Mouse (Mus musculus) liver, embryonic 16.5 days (tissue): ENCODE measurements around the gene Gm3239. TPM values are rescaled to one million over a fixed set of nuclear protein-coding genes. Genes with fewer than 3 reads are reported as not detected.
"Not testable (repeated sequence)": the region's sequence is repeated elsewhere in the genome, so short reads cannot be mapped to it uniquely, and the experiment has no call there.

Experiments
- ATAC-seq: fragments of 200-750 bp; cut with Nextera tagmentation; 2 replicates; pipeline ENCODE4 v1.8.0; 2017; ENCODE audit warnings: low read depth, mild to moderate bottlenecking, moderate number of reproducible peaks, moderate library complexity
- H3K27ac ChIP-seq: fragments of 300-500 bp; sonication (generic); 2 replicates; pipeline ENCODE4 v1.5.1; 2014; ENCODE audit warnings: mild to moderate bottlenecking, low read length
- H3K27me3 ChIP-seq: fragments of 300-500 bp; sonication (generic); 2 replicates; pipeline ENCODE4 v1.6.1; 2014; ENCODE audit warnings: low read depth, low read length, mixed read lengths; ENCODE audit not compliant: control insufficient read depth, insufficient read depth
- H3K36me3 ChIP-seq: fragments of 300-500 bp; sonication (generic); 2 replicates; pipeline ENCODE4 v1.6.1; 2014; ENCODE audit warnings: mild to moderate bottlenecking; ENCODE audit not compliant: control insufficient read depth, insufficient read depth
- H3K4me1 ChIP-seq: fragments of 300-500 bp; sonication (generic); 2 replicates; pipeline ENCODE4 v1.6.1; 2014; ENCODE audit warnings: low read depth, low read length, mixed read lengths; ENCODE audit not compliant: control insufficient read depth
- H3K4me2 ChIP-seq: fragments of 300-500 bp; sonication (generic); 2 replicates; pipeline ENCODE4 v1.6.1; 2014; ENCODE audit warnings: low read depth, low read length, mixed read lengths
- H3K4me3 ChIP-seq: fragments of 300-500 bp; sonication (generic); 2 replicates; pipeline ENCODE4 v1.5.1; 2014; ENCODE audit warnings: low read depth, mild to moderate bottlenecking, low read length
- H3K9ac ChIP-seq: fragments of 300-500 bp; sonication (generic); 2 replicates; pipeline ENCODE4 v1.6.1; 2014; ENCODE audit warnings: low read depth, low read length
- H3K9me3 ChIP-seq: fragments of 300-500 bp; sonication (generic); replicated peaks from 2 replicates; pipeline ENCODE4 v1.6.1; 2016; ENCODE audit warnings: low read length; ENCODE audit not compliant: control insufficient read depth
- WGBS: fragments of 180-500 bp; shearing (Covaris S2); extraction: QIAGEN DNeasy Blood & Tissue Kit; methylation state at CpG from one replicate; pipeline ENCODE4 v1.1.7; 2014; ENCODE audit not compliant: insufficient replicate concordance; 5-methylcytosine and 5-hydroxymethylcytosine counted together
- polyA plus RNA-seq: library from polyadenylated mRNA; unstranded; fragments of >200 nt; fragmentation: Nextera tagmentation; extraction: Ambion mirVana; gene quantifications from 2 replicates; pipeline ENCODE4 v1.2.1, GENCODE M21; 2015

The Gm3239 gene
- polyA plus RNA-seq = not detected in 2 replicates

- not testable (repeated sequence) for H3K4me3 ChIP-seq, H3K4me1 ChIP-seq, H3K27me3 ChIP-seq, ATAC-seq, H3K9ac ChIP-seq, H3K9me3 ChIP-seq, H3K36me3 ChIP-seq, H3K4me2 ChIP-seq, H3K27ac ChIP-seq
- WGBS = no CpG with 5 or more reads among the region's 2 CpGs
Observed at GRCm38 (mm10) chr14:4663892-4664291, at the start of gene Gm3239. Gene Gm3239 (plus strand): TSS chr14:4664192.

- not testable (repeated sequence) for H3K27me3 ChIP-seq, H3K36me3 ChIP-seq, H3K4me2 ChIP-seq, H3K9me3 ChIP-seq, ATAC-seq, H3K4me3 ChIP-seq, H3K9ac ChIP-seq, H3K4me1 ChIP-seq, H3K27ac ChIP-seq
- no CpG with 5 or more reads among the region's 2 CpGs for WGBS
Observed at GRCm38 (mm10) chr14:4632052-4632451, 31.9 kb upstream of the Gm3239 start, which contains the start of gene Gm8159. Gene Gm8159 (plus strand): TSS chr14:4632352.

- not testable (repeated sequence) for H3K4me1 ChIP-seq, ATAC-seq, H3K9me3 ChIP-seq, H3K27ac ChIP-seq, H3K27me3 ChIP-seq, H3K9ac ChIP-seq, H3K4me3 ChIP-seq, H3K4me2 ChIP-seq, H3K36me3 ChIP-seq
- 0% methylated on average over 15 of the region's 18 CpGs for WGBS
Observed at GRCm38 (mm10) chr14:4649309-4649708, 14.7 kb upstream of the Gm3239 start.

GRCm38 (mm10) chr14:4650324-4650723 is 13.7 kb upstream of the Gm3239 start:
- not testable (repeated sequence) for H3K27me3 ChIP-seq, H3K4me3 ChIP-seq, H3K4me1 ChIP-seq, H3K27ac ChIP-seq, H3K4me2 ChIP-seq, H3K9ac ChIP-seq, ATAC-seq, H3K9me3 ChIP-seq, H3K36me3 ChIP-seq
- WGBS = 6% methylated on average over 3 of the region's 9 CpGs

GRCm38 (mm10) chr14:4708938-4709337 is 44.9 kb downstream of the Gm3239 start, which contains the start of gene Gm7876:
Gene Gm7876 (plus strand): TSS chr14:4709238.
- H3K36me3 ChIP-seq, ATAC-seq, H3K4me3 ChIP-seq, H3K27ac ChIP-seq, H3K9me3 ChIP-seq, H3K9ac ChIP-seq, H3K4me2 ChIP-seq, H3K27me3 ChIP-seq, H3K4me1 ChIP-seq: not testable (repeated sequence)
- WGBS = 43% methylated on average over 1 of the region's 2 CpGs

Other genes with a start within 250 kb of the Gm3239 start
- not detected in 2 replicates for gene Gm3164, start 248.7 kb upstream of the Gm3239 start, polyA plus RNA-seq
- not detected in 2 replicates for gene Gm3173, start 233.2 kb upstream of the Gm3239 start, polyA plus RNA-seq
- gene Gm3182, start 182.4 kb upstream of the Gm3239 start, polyA plus RNA-seq = not detected in 2 replicates
- not detected in 2 replicates for gene Gm3047, start 108.8 kb upstream of the Gm3239 start, polyA plus RNA-seq
- gene Gm8159, start 31.8 kb upstream of the Gm3239 start, polyA plus RNA-seq = not detected in 2 replicates
- not detected in 2 replicates for gene Gm7876, start 45.0 kb downstream of the Gm3239 start, polyA plus RNA-seq
- gene Gm3252, start 62.6 kb downstream of the Gm3239 start, polyA plus RNA-seq = not detected in 2 replicates
- not detected in 2 replicates for gene Gm9602, start 112.1 kb downstream of the Gm3239 start, polyA plus RNA-seq
- not detected in 2 replicates for gene Gm3269, start 173.9 kb downstream of the Gm3239 start, polyA plus RNA-seq
- not detected in 2 replicates for gene Gm3264, start 191.4 kb downstream of the Gm3239 start, polyA plus RNA-seq
- gene Gm3278, start 228.2 kb downstream of the Gm3239 start, polyA plus RNA-seq = not detected in 2 replicates